ENCODE assay signal across 10 mouse cellular contexts in the genomic region with DNA sequence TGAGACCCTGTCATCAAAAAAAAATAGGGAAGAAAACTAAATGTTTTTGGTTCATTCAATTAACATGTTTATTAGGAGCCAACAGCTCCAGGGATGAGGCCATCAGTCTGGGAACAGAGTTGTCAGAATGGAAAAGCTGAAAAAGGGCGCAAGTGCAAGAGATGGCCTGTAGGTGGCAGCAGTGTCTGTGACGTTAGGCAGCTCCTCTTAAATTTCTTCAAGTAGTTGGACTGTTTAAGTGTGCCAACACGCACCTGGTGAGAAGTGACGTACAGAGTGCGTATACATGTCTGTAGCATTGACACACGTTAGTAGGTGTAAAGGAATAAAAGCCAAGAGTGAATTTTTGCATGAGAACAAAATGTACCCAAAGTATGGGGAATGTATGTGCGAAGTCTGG. TPM values are rescaled to one million over a fixed set of nuclear protein-coding genes. Genes with fewer than 3 reads are reported as not detected.
A peak's percentile ranks its signal among the peaks of the same experiment; 100 is the strongest.
DNase-seq lines count a peak whose midpoint lies in the region; ATAC-seq lines count a peak whose summit lies in the region.
"Had no signal": no experiment of that assay in that cellular context is flagged by ENCODE, and none has a peak within 500 bp of the region (broad histone marks: within the 10 kb centered on the region; RNA-seq: fewer than 3 reads in every experiment).

No protein-coding gene starts in this region.

- peaks cover 5% of the 10 kb centered on the region for H3K4me1 ChIP-seq in midbrain, embryonic 11.5 days (ENCODE audit: control insufficient read depth, insufficient read depth, low read length)
- no peaks in the 10 kb centered on the region for H3K4me1 ChIP-seq in midbrain, embryonic 16.5 days (ENCODE audit: control insufficient read depth, insufficient read depth, low read length)
- no peaks in the 10 kb centered on the region for H3K4me1 ChIP-seq in neural tube, embryonic 15.5 days

- no peak overlapping the region for H3K4me2 ChIP-seq in midbrain, embryonic 11.5 days
- H3K4me2 ChIP-seq in midbrain, embryonic 16.5 days (ENCODE audit: low read length), result no peak overlapping the region
- H3K4me2 ChIP-seq in neural tube, embryonic 15.5 days, result no peak overlapping the region
- H3K4me2 ChIP-seq: heart, embryonic 13.5 days had no signal

- H3K9me3 ChIP-seq in midbrain, embryonic 11.5 days (ENCODE audit: control insufficient read depth, low read length), result no peaks in the 10 kb centered on the region
- H3K9me3 ChIP-seq in midbrain, embryonic 16.5 days (replicated peaks; ENCODE audit: control insufficient read depth, low read length, poor library complexity, severe bottlenecking), result no peaks in the 10 kb centered on the region
- no peaks in the 10 kb centered on the region for H3K9me3 ChIP-seq in neural tube, embryonic 15.5 days (replicated peaks)
- H3K9me3 ChIP-seq: heart, embryonic 13.5 days had no signal

- no peaks in the 10 kb centered on the region for H3K36me3 ChIP-seq in midbrain, embryonic 11.5 days (ENCODE audit: control insufficient read depth, insufficient read depth, low read length)
- H3K36me3 ChIP-seq in midbrain, embryonic 16.5 days (ENCODE audit: control insufficient read depth, insufficient read depth, low read length), result no peaks in the 10 kb centered on the region
- no peaks in the 10 kb centered on the region for H3K36me3 ChIP-seq in neural tube, embryonic 15.5 days
- H3K36me3 ChIP-seq: heart, embryonic 13.5 days had no signal

- no peak overlapping the region for H3K9ac ChIP-seq in midbrain, embryonic 11.5 days (ENCODE audit: low read length)
- no peak overlapping the region for H3K9ac ChIP-seq in midbrain, embryonic 16.5 days (ENCODE audit: low read depth, low read length)
- no peak overlapping the region for H3K9ac ChIP-seq in neural tube, embryonic 15.5 days (replicated peaks)

- H3K27ac ChIP-seq in midbrain, embryonic 11.5 days (ENCODE audit: low read depth, low read length), result no peak overlapping the region
- H3K27ac ChIP-seq in midbrain, embryonic 16.5 days (ENCODE audit: low read length), result no peak overlapping the region
- no peak overlapping the region for H3K27ac ChIP-seq in neural tube, embryonic 15.5 days (replicated peaks)
- H3K27ac ChIP-seq: heart, embryonic 13.5 days had no signal

- H3K27me3 ChIP-seq in midbrain, embryonic 11.5 days (ENCODE audit: control insufficient read depth, insufficient read depth, low read length), result no peaks in the 10 kb centered on the region
- H3K27me3 ChIP-seq in midbrain, embryonic 16.5 days (ENCODE audit: control insufficient read depth, insufficient read depth, low read depth, low read length), result no peaks in the 10 kb centered on the region
- no peaks in the 10 kb centered on the region for H3K27me3 ChIP-seq in neural tube, embryonic 15.5 days (replicated peaks)
- H3K27me3 ChIP-seq: heart, embryonic 13.5 days had no signal

- 26% methylated on average over 7 of the region's 7 CpGs for WGBS in midbrain, embryonic 11.5 days
- WGBS in midbrain, embryonic 16.5 days, result 22% methylated on average over 7 of the region's 7 CpGs
- 18% methylated on average over 7 of the region's 7 CpGs for WGBS in neural tube, embryonic 15.5 days

- intact Hi-C loops in gastrocnemius, postnatal 14 days (cut with DNase I; ENCODE audit: low total_unique reads), result no loop called here
- intact Hi-C loops in left cerebral cortex, postnatal 4 days (cut with DNase I), result loop anchor here (5.0 kb wide), 1 partner anchor 88 kb away; no protein-coding TSS in a partner anchor

- peak; percentile 52 to 55 for DNase-seq in adrenal gland, adult 18-20 months (ENCODE audit: low spot score in 2 of 2)
- DNase-seq in adrenal gland, postnatal 4 days (ENCODE audit: low spot score in 2 of 2), result no peak
- peak; percentile 95 for DNase-seq in midbrain, embryonic 11.5 days (ENCODE audit: low spot score, missing footprints)
- DNase-seq in cerebellum, adult 11-12 months, result peak; percentile 42
- peak; percentile 42 for DNase-seq in gastrocnemius, postnatal 14 days
- peak; percentile 56 for DNase-seq in left cerebral cortex, postnatal 4 days

- no peak for ATAC-seq in midbrain, embryonic 11.5 days (ENCODE audit: low FRiP score)
- ATAC-seq in midbrain, embryonic 16.5 days, result no peak
- peak; percentile 14; the same call in 1 of the 2 replicates for ATAC-seq in neural tube, embryonic 15.5 days (ENCODE audit: low FRiP score)

- H3K4me3 ChIP-seq in midbrain, embryonic 11.5 days (ENCODE audit: low read depth, low read length), result no peak overlapping the region
- no peak overlapping the region for H3K4me3 ChIP-seq in midbrain, embryonic 16.5 days (ENCODE audit: low read depth, low read length)
- no peak overlapping the region for H3K4me3 ChIP-seq in neural tube, embryonic 15.5 days (replicated peaks)
- H3K4me3 ChIP-seq: heart, embryonic 13.5 days; myocyte had no signal

RNA-seq across cellular contexts. Expression of a gene that starts 13.8 kb away (rescaled TPM):
- 10 to 100 TPM; 50.9 to 58.5 TPM for total RNA-seq in adrenal gland, adult 18-20 months (2021)
- 10 to 100 TPM; 67.2 to 91.2 TPM for total RNA-seq in adrenal gland, postnatal 4 days (2021)
- 210 and 230 TPM in 2 replicates for polyA plus RNA-seq in midbrain, embryonic 11.5 days (2014; fragmentation: Nextera tagmentation; extraction: Ambion mirVana)
- 61.7 and 69.9 TPM in 2 replicates for polyA plus RNA-seq in midbrain, embryonic 16.5 days (2015; fragmentation: Nextera tagmentation; extraction: Ambion mirVana)
- 10 to 100 TPM; 63.2 to 71.7 TPM for total RNA-seq in gastrocnemius, postnatal 14 days (2021)
- total RNA-seq in left cerebral cortex, postnatal 4 days (2021), result 10 to 100 TPM; 70.2 to 77.8 TPM
- polyA plus RNA-seq in neural tube, embryonic 15.5 days (2015; fragmentation: Nextera tagmentation; extraction: Ambion mirVana), result 48.1 and 51.3 TPM in 2 replicates

RNA-seq across cellular contexts. Expression of a gene that starts 14.4 kb away (rescaled TPM):
- total RNA-seq in adrenal gland, adult 18-20 months (2021), result under 1 TPM; 0.38 to 0.46 TPM
- under 1 TPM; 0.70 to 0.73 TPM for total RNA-seq in adrenal gland, postnatal 4 days (2021)
- polyA plus RNA-seq in midbrain, embryonic 11.5 days (2014; fragmentation: Nextera tagmentation; extraction: Ambion mirVana), result 0.07 TPM in 1 of 2 replicates, not detected in the other
- polyA plus RNA-seq in midbrain, embryonic 16.5 days (2015; fragmentation: Nextera tagmentation; extraction: Ambion mirVana), result not detected in 2 replicates
- total RNA-seq in gastrocnemius, postnatal 14 days (2021), result under 1 TPM in 1 of 2 experiments, not detected in 1; 0.14 TPM
- not detected for total RNA-seq in left cerebral cortex, postnatal 4 days (2021)
- polyA plus RNA-seq in neural tube, embryonic 15.5 days (2015; fragmentation: Nextera tagmentation; extraction: Ambion mirVana), result not detected in 2 replicates

RNA-seq across cellular contexts. Expression of a gene that starts 55.4 kb away (rescaled TPM):
- under 1 TPM; 0.70 to 0.99 TPM for total RNA-seq in adrenal gland, adult 18-20 months (2021)
- total RNA-seq in adrenal gland, postnatal 4 days (2021), result under 1 TPM; 0.50 to 0.59 TPM
- 0.04 and 0.08 TPM in 2 replicates for polyA plus RNA-seq in midbrain, embryonic 11.5 days (2014; fragmentation: Nextera tagmentation; extraction: Ambion mirVana)
- polyA plus RNA-seq in midbrain, embryonic 16.5 days (2015; fragmentation: Nextera tagmentation; extraction: Ambion mirVana), result 0.39 and 0.84 TPM in 2 replicates
- under 1 TPM in 1 of 2 experiments, not detected in 1; 0.04 TPM for total RNA-seq in gastrocnemius, postnatal 14 days (2021)
- total RNA-seq in left cerebral cortex, postnatal 4 days (2021), result 1 to 10 TPM; 3.7 to 4.6 TPM
- polyA plus RNA-seq in neural tube, embryonic 15.5 days (2015; fragmentation: Nextera tagmentation; extraction: Ambion mirVana), result 0.90 and 1.1 TPM in 2 replicates
- polyA plus RNA-seq: myocyte had no signal

Comparison
In these comparisons a context has a peak if more than half of its experiments do, and no peak if none do; other contexts are left out.
1. DNase-seq: peak in adrenal gland, adult 18-20 months (2 of 2), midbrain, embryonic 11.5 days (single experiment), cerebellum, adult 11-12 months (single experiment), gastrocnemius, postnatal 14 days (single experiment) and left cerebral cortex, postnatal 4 days (single experiment); none in adrenal gland, postnatal 4 days (0 of 2).